Mouse (Mus musculus): Measurements from ENCODE around the gene Ube2v1. TPM values are rescaled to one million over a fixed set of nuclear protein-coding genes. Genes with fewer than 3 reads are reported as not detected.
"Not testable (repeated sequence)": the region's sequence is repeated elsewhere in the genome, so short reads cannot be mapped to it uniquely, and the experiment has no call there.

Ube2v1 gene
- polyA plus RNA-seq, 1 experiment, result 89.8 TPM

GRCm38 (mm10) chr2:167622965-167623364, 8.9 kb downstream of the Ube2v1 start:
- no peak for TF ChIP-seq CTCF (IDR thresholded peaks at IDR 0.05; ENCODE audit: extremely low read depth, insufficient read length, insufficient replicate concordance, low read depth, low read length)
- no peak for TF ChIP-seq POLR2A (IDR thresholded peaks at IDR 0.05; ENCODE audit: low read depth, low read length)
- no peaks in the 10 kb centered on the region for H3K27me3 ChIP-seq (ENCODE audit: control insufficient read depth, insufficient read depth, low read length)
- 20% methylated on average over 5 of the region's 5 CpGs for WGBS
- peak overlapping the region; percentile 77 for H3K27ac ChIP-seq (ENCODE audit: insufficient read depth, low read depth, low read length)
- H3K4me3 ChIP-seq (ENCODE audit: low read depth, low read length), result no peak overlapping the region
- peaks cover 10% of the 10 kb centered on the region; the same call in 1 of the 2 replicates for H3K36me3 ChIP-seq (ENCODE audit: control insufficient read depth, insufficient read depth, low read length)
- peaks cover 17% of the 10 kb centered on the region for H3K4me1 ChIP-seq (ENCODE audit: control insufficient read depth, insufficient read depth, insufficient read length, low read length)

DNA sequence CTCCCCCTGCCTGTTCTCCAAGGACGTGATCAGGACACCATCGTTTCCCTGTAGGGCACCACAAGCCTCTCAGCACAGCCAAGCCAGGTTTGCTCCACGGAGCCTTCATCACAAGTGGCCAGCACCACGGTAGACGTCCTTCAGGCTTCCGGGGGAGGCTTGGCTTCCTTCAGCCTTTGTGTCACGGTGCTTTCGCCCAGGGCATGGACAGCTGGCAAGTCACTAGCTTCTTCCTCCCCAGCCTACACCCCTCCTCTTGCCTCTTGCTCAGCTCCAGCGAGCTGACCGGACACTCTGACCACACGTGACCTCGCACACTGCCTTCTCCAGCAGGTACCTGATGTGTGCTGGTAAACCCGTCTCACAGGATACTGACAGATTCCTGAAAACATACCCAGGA, 9.5 kb downstream of the Ube2v1 start:
- 77% methylated on average over 13 of the region's 13 CpGs for WGBS
- H3K4me1 ChIP-seq (ENCODE audit: control insufficient read depth, insufficient read depth, insufficient read length, low read length), result peaks cover 16% of the 10 kb centered on the region
- no peak overlapping the region for H3K4me3 ChIP-seq (ENCODE audit: low read depth, low read length)
- peaks cover 14% of the 10 kb centered on the region for H3K36me3 ChIP-seq (ENCODE audit: control insufficient read depth, insufficient read depth, low read length)
- TF ChIP-seq POLR2A (IDR thresholded peaks at IDR 0.05; ENCODE audit: low read depth, low read length) (no peak), CTCF (IDR thresholded peaks at IDR 0.05; ENCODE audit: extremely low read depth, insufficient read length, insufficient replicate concordance, low read depth, low read length) (no peak)
- no peak overlapping the region for H3K27ac ChIP-seq (ENCODE audit: insufficient read depth, low read depth, low read length)
- H3K27me3 ChIP-seq (ENCODE audit: control insufficient read depth, insufficient read depth, low read length), result no peaks in the 10 kb centered on the region

DNA sequence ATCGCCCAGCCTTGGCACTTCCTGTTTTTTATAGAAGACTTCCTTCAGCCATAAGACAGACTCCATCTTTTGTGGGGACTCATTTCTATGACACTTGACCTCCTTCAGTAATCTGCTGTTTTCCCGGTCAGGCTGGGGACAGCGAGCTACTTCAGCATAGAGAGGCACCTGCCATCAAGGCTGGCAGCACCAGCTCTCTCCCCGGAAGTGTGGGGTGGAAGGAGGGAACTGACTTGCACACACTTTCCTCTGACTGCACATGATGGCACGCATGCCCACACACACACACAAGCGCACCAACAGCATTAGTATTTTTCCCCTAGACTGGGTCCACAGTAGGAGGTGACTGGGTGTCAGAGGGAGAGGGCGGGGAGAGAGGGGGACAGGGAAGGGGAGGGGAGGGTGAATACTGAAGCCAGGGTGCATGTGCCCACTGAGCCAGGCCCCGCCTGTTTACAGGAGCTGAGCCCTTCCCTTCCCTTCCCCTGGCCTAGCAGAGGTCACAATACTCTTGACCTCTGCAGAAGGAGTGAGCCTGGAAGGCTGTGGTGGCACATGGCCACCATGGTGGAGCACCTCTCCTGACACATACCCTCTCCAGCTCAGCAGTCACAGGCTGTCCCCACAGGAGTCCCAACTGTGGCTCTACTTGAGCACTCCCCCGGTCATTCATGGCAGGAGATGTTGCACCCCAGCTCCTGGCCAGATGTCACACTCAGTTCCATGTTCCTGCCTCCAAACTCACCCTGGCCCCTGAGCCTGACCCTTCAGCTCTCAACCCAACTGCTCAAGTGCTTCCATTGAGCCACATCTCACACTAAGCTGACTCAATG, 10.4 kb downstream of the Ube2v1 start:
- Histone ChIP-seq H3K4me3 (ENCODE audit: low read depth, low read length) (no peak overlapping the region), H3K27me3 (ENCODE audit: control insufficient read depth, insufficient read depth, low read length) (no peaks in the 10 kb centered on the region), H3K4me1 (ENCODE audit: control insufficient read depth, insufficient read depth, insufficient read length, low read length) (peaks cover 16% of the 10 kb centered on the region), H3K36me3 (ENCODE audit: control insufficient read depth, insufficient read depth, low read length) (peaks cover 18% of the 10 kb centered on the region), H3K27ac (ENCODE audit: insufficient read depth, low read depth, low read length) (no peak overlapping the region)
- TF ChIP-seq POLR2A (IDR thresholded peaks at IDR 0.05; ENCODE audit: low read depth, low read length) (no peak), CTCF (IDR thresholded peaks at IDR 0.05; ENCODE audit: extremely low read depth, insufficient read length, insufficient replicate concordance, low read depth, low read length) (no peak)
- WGBS, result 75% methylated on average over 9 of the region's 9 CpGs

DNA sequence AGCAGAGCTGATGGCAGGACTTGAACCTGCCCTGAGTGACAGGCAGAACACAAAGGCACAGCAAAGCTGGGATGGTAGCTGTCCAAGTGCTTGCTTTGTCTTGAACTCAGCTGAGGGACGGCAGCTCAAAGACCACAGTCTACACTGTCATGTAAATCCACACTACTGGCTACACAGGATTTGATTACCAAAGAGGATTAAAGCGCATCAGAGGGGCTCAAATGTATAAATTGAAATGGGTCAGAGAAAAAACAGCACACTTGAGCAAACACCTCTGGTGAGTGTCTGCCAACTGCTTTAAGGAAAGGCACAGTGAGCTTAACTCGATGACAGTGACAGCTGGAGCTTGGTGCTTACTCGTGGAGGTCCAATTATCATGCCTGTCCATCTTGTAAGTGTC, 14.4 kb downstream of the Ube2v1 start:
- no peaks in the 10 kb centered on the region for H3K27me3 ChIP-seq (ENCODE audit: control insufficient read depth, insufficient read depth, low read length)
- no peak overlapping the region for H3K4me3 ChIP-seq (ENCODE audit: low read depth, low read length)
- no peak for TF ChIP-seq POLR2A (IDR thresholded peaks at IDR 0.05; ENCODE audit: low read depth, low read length)
- no peak for TF ChIP-seq CTCF (IDR thresholded peaks at IDR 0.05; ENCODE audit: extremely low read depth, insufficient read length, insufficient replicate concordance, low read depth, low read length)
- WGBS, result 76% methylated on average over 4 of the region's 4 CpGs
- H3K27ac ChIP-seq (ENCODE audit: insufficient read depth, low read depth, low read length), result no peak overlapping the region
- H3K36me3 ChIP-seq (ENCODE audit: control insufficient read depth, insufficient read depth, low read length), result peaks cover 38% of the 10 kb centered on the region
- peaks cover 9% of the 10 kb centered on the region for H3K4me1 ChIP-seq (ENCODE audit: control insufficient read depth, insufficient read depth, insufficient read length, low read length)

GRCm38 (mm10) chr2:167617034-167617433, 14.9 kb downstream of the Ube2v1 start:
- Histone ChIP-seq H3K27me3 (ENCODE audit: control insufficient read depth, insufficient read depth, low read length) (no peaks in the 10 kb centered on the region), H3K4me3 (ENCODE audit: low read depth, low read length) (no peak overlapping the region), H3K27ac (ENCODE audit: insufficient read depth, low read depth, low read length) (no peak overlapping the region), H3K4me1 (ENCODE audit: control insufficient read depth, insufficient read depth, insufficient read length, low read length) (peaks cover 5% of the 10 kb centered on the region), H3K36me3 (ENCODE audit: control insufficient read depth, insufficient read depth, low read length) (peaks cover 43% of the 10 kb centered on the region)
- 89% methylated on average over 3 of the region's 3 CpGs for WGBS
- no peak for TF ChIP-seq CTCF (IDR thresholded peaks at IDR 0.05; ENCODE audit: extremely low read depth, insufficient read length, insufficient replicate concordance, low read depth, low read length)
- TF ChIP-seq POLR2A (IDR thresholded peaks at IDR 0.05; ENCODE audit: low read depth, low read length), result no peak

DNA sequence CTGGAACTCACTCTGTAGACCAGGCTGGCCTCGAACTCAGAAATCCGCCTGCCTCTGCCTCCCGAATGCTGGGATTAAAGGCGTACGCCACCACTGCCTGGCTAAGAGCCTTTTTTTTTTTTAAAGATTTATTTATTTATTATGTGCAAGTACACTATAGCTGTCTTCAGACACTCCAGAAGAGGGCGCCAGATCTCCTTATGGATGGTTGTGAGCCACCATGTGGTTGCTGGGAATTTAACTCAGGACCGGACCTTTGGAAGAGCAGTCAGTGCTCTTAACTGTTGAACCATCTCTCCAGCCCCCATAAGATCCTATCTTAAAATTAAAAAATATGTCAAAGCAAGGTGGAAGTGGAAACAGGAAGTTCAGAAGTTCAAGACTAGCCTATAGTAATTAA, 18.6 kb downstream of the Ube2v1 start:
- H3K4me3 ChIP-seq (ENCODE audit: low read depth, low read length); H3K4me1 ChIP-seq (ENCODE audit: control insufficient read depth, insufficient read depth, insufficient read length, low read length); H3K27me3 ChIP-seq (ENCODE audit: control insufficient read depth, insufficient read depth, low read length); H3K27ac ChIP-seq (ENCODE audit: insufficient read depth, low read depth, low read length): not testable (repeated sequence)
- WGBS, result 97% methylated on average over 7 of the region's 7 CpGs
- peaks cover 60% of the 10 kb centered on the region for H3K36me3 ChIP-seq (ENCODE audit: control insufficient read depth, insufficient read depth, low read length)

GRCm38 (mm10) chr2:167612122-167612521, 19.8 kb downstream of the Ube2v1 start:
- Histone ChIP-seq H3K27ac (ENCODE audit: insufficient read depth, low read depth, low read length) (no peak overlapping the region), H3K27me3 (ENCODE audit: control insufficient read depth, insufficient read depth, low read length) (no peaks in the 10 kb centered on the region), H3K36me3 (ENCODE audit: control insufficient read depth, insufficient read depth, low read length) (peaks cover 52% of the 10 kb centered on the region), H3K4me1 (ENCODE audit: control insufficient read depth, insufficient read depth, insufficient read length, low read length) (no peaks in the 10 kb centered on the region; the same call in 1 of the 2 replicates), H3K4me3 (ENCODE audit: low read depth, low read length) (no peak overlapping the region)
- 91% methylated on average over 14 of the region's 14 CpGs for WGBS
- no peak for TF ChIP-seq CTCF (IDR thresholded peaks at IDR 0.05; ENCODE audit: extremely low read depth, insufficient read length, insufficient replicate concordance, low read depth, low read length)
- no peak for TF ChIP-seq POLR2A (IDR thresholded peaks at IDR 0.05; ENCODE audit: low read depth, low read length)
